Mouse (Mus musculus) hindbrain, embryonic 10.5 days (tissue): ENCODE results near the gene Pim2. TPM values are rescaled to one million over a fixed set of nuclear protein-coding genes. Genes with fewer than 3 reads are reported as not detected.
"Not testable (repeated sequence)": the region's sequence is repeated elsewhere in the genome, so short reads cannot be mapped to it uniquely, and the experiment has no call there.

ENCODE experiments used
- DNase-seq: peaks from one replicate; pipeline ENCODE4 v3.0.0-alpha.2; 2017; ENCODE audit warnings: low spot score
- H3K27ac ChIP-seq: fragments of 300-500 bp; sonication (generic); 2 replicates; pipeline ENCODE4 v1.5.1; 2016; ENCODE audit warnings: mild to moderate bottlenecking, moderate library complexity
- H3K27me3 ChIP-seq: fragments of 300-500 bp; sonication (generic); 2 replicates; pipeline ENCODE4 v1.6.1; 2016; ENCODE audit warnings: mild to moderate bottlenecking; ENCODE audit not compliant: poor library complexity, insufficient read depth, severe bottlenecking
- H3K36me3 ChIP-seq: fragments of 300-500 bp; sonication (generic); 2 replicates; pipeline ENCODE4 v1.6.1; 2016; ENCODE audit warnings: mild to moderate bottlenecking, moderate library complexity
- H3K4me1 ChIP-seq: fragments of 300-500 bp; sonication (generic); replicated peaks from 2 replicates; pipeline ENCODE4 v1.6.1; 2016; ENCODE audit warnings: mild to moderate bottlenecking
- H3K4me3 ChIP-seq: fragments of 300-500 bp; sonication (generic); 2 replicates; pipeline ENCODE4 v1.5.1; 2016; ENCODE audit warnings: mild to moderate bottlenecking, moderate library complexity
- H3K9me3 ChIP-seq: fragments of 300-500 bp; sonication (generic); 2 replicates; pipeline ENCODE4 v1.6.1; 2016; ENCODE audit warnings: mild to moderate bottlenecking, moderate library complexity
- WGBS: fragments of 180-500 bp; shearing (Covaris S2); methylation state at CpG from one replicate; pipeline ENCODE4 v1.1.7; 2016; 5-methylcytosine and 5-hydroxymethylcytosine counted together
- polyA plus RNA-seq: library from polyadenylated mRNA; unstranded; fragments of >200 nt; fragmentation: Nextera tagmentation; extraction: Ambion mirVana; gene quantifications from 2 replicates; pipeline ENCODE4 v1.2.1, GENCODE M21; 2016

The Pim2 gene
- polyA plus RNA-seq, 1 experiment from 2014 or later: 8.8 TPM

- peaks cover 27% of the 10 kb centered on the region for H3K4me1 ChIP-seq
- not testable (repeated sequence) for H3K36me3 ChIP-seq, H3K4me3 ChIP-seq, DNase-seq, H3K27ac ChIP-seq, H3K9me3 ChIP-seq
- peaks cover 36% of the 10 kb centered on the region for H3K27me3 ChIP-seq
- WGBS: 74% methylated on average over 6 of the region's 6 CpGs
Observed at GRCm38 (mm10) chrX:7917960-7918359, 39.9 kb downstream of the Pim2 start.

GRCm38 (mm10) chrX:7919601-7920383 lies 41.7 kb downstream of the Pim2 start, which contains the start of gene Pcsk1n:
Pcsk1n (plus strand) TSS chrX:7919822.
- peak within 1 kb of the TSS; percentile 59 for H3K27ac ChIP-seq
- peak within 1 kb of the TSS; percentile 48 for H3K4me3 ChIP-seq
- peaks cover 55% of the 10 kb centered on the region for H3K27me3 ChIP-seq
- H3K4me1 ChIP-seq: peaks cover 27% of the 10 kb centered on the region
- WGBS: 19% methylated on average over 38 of the region's 40 CpGs
- no peaks in the 10 kb centered on the region for H3K36me3 ChIP-seq
- peak; percentile 77 for DNase-seq
- H3K9me3 ChIP-seq: peaks cover 10% of the 10 kb centered on the region; the same call in 1 of the 2 replicates

- Histone ChIP-seq H3K4me1 (peaks cover 27% of the 10 kb centered on the region), H3K9me3 (peaks cover 10% of the 10 kb centered on the region; the same call in 1 of the 2 replicates), H3K4me3 (peak overlapping the region; percentile 47), H3K27me3 (peaks cover 76% of the 10 kb centered on the region), H3K36me3 (no peaks in the 10 kb centered on the region), H3K27ac (peak overlapping the region; percentile 29; the same call in 1 of the 2 replicates)
- 17% methylated on average over 48 of the region's 48 CpGs for WGBS
- DNase-seq: peak; percentile 44
Observed at GRCm38 (mm10) chrX:7922032-7922431, 44.0 kb downstream of the Pim2 start.

DNA sequence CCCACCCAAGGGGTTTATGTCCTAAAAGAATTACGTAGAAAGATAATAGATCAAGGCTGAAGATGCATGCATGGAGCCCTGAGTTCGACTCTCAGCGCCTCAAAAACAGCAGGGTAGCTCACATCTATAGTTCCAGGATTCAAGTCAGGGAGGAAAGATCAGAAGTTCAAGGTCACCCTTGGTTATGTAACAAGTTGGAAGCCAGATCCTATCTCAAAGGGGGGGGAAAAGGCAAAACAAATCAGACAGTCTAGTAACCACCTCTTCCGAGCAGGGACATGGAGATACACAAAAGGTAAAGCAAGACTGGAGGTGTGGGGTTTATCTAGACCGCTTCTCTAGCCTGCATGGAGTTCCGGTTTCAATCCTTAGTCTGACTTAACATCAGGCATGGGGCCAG lies 48.2 kb downstream of the Pim2 start:
- Histone ChIP-seq H3K9me3 (peaks cover 14% of the 10 kb centered on the region; the same call in 1 of the 2 replicates), H3K27ac (no peak overlapping the region), H3K27me3 (peaks cover 84% of the 10 kb centered on the region), H3K4me1 (peaks cover 20% of the 10 kb centered on the region; the same call in 1 of the 2 replicates), H3K36me3 (peaks cover 22% of the 10 kb centered on the region), H3K4me3 (no peak overlapping the region)
- DNase-seq: no peak
- 73% methylated on average over 6 of the region's 6 CpGs for WGBS

GRCm38 (mm10) chrX:7927116-7927515 lies 49.1 kb downstream of the Pim2 start:
- H3K36me3 ChIP-seq: peaks cover 31% of the 10 kb centered on the region
- WGBS: 23% methylated on average over 10 of the region's 10 CpGs
- peaks cover 16% of the 10 kb centered on the region; the same call in 1 of the 2 replicates for H3K4me1 ChIP-seq
- no peak overlapping the region for H3K27ac ChIP-seq
- H3K4me3 ChIP-seq: no peak overlapping the region
- no peak for DNase-seq
- H3K9me3 ChIP-seq: peaks cover 14% of the 10 kb centered on the region; the same call in 1 of the 2 replicates
- H3K27me3 ChIP-seq: peaks cover 76% of the 10 kb centered on the region

GRCm38 (mm10) chrX:7928270-7928790 lies 50.3 kb downstream of the Pim2 start, which contains the start of gene Eras:
Eras (minus strand) TSS chrX:7928607.
- Histone ChIP-seq H3K4me3 (peak within 1 kb of the TSS; percentile 11; the same call in 1 of the 2 replicates), H3K36me3 (peaks cover 43% of the 10 kb centered on the region), H3K9me3 (peaks cover 8% of the 10 kb centered on the region; the same call in 1 of the 2 replicates), H3K4me1 (0 out of 2 replicates have a peak, but pooled peaks cover 7% of the 10 kb centered on the region), H3K27ac (no peak within 1 kb of the TSS), H3K27me3 (peaks cover 63% of the 10 kb centered on the region)
- WGBS: 17% methylated on average over 19 of the region's 19 CpGs
- no peak for DNase-seq

Other genes starting within 250 kb of the Pim2 start
- gene Syp, start 239.8 kb upstream of the Pim2 start, polyA plus RNA-seq: 18.5 and 26.5 TPM in 2 replicates
- 4.4 and 4.5 TPM in 2 replicates for gene Prickle3, start 221.0 kb upstream of the Pim2 start, polyA plus RNA-seq
- 40.9 and 52.0 TPM in 2 replicates for gene Plp2, start 206.9 kb upstream of the Pim2 start, polyA plus RNA-seq
- gene Magix, start 197.0 kb upstream of the Pim2 start, polyA plus RNA-seq: not detected in 2 replicates
- gene Gpkow, start 181.1 kb upstream of the Pim2 start, polyA plus RNA-seq: 36.0 and 42.8 TPM in 2 replicates
- 19.5 and 23.7 TPM in 2 replicates for gene Wdr45, start 163.9 kb upstream of the Pim2 start, polyA plus RNA-seq
- gene Gm45208, start 156.0 kb upstream of the Pim2 start, polyA plus RNA-seq: not detected in 2 replicates
- gene Praf2, start 149.8 kb upstream of the Pim2 start, polyA plus RNA-seq: 78.2 and 101 TPM in 2 replicates
- 18.7 and 22.9 TPM in 2 replicates for gene Ccdc120, start 127.4 kb upstream of the Pim2 start, polyA plus RNA-seq
- 31.7 and 36.5 TPM in 2 replicates for gene Tfe3, start 115.7 kb upstream of the Pim2 start, polyA plus RNA-seq
- gene Gripap1, start 88.5 kb upstream of the Pim2 start, polyA plus RNA-seq: 45.3 and 47.8 TPM in 2 replicates
- 1.4 and 2.2 TPM in 2 replicates for gene Kcnd1, start 56.0 kb upstream of the Pim2 start, polyA plus RNA-seq
- 43.8 and 55.9 TPM in 2 replicates for gene Otud5, start 36.9 kb upstream of the Pim2 start, polyA plus RNA-seq
- 26.6 and 32.5 TPM in 2 replicates for gene Slc35a2, start 5.8 kb downstream of the Pim2 start, polyA plus RNA-seq
- gene Pqbp1, start 21.0 kb downstream of the Pim2 start, polyA plus RNA-seq: 131 and 160 TPM in 2 replicates
- 206 and 214 TPM in 2 replicates for gene Timm17b, start 21.1 kb downstream of the Pim2 start, polyA plus RNA-seq
- gene Gm10491, start 29.6 kb downstream of the Pim2 start, polyA plus RNA-seq: not detected in 2 replicates
- gene Gm10490, start 31.3 kb downstream of the Pim2 start, polyA plus RNA-seq: not detected in 2 replicates
- gene Pcsk1n, start 41.6 kb downstream of the Pim2 start, polyA plus RNA-seq: 7.8 and 39.8 TPM in 2 replicates
- not detected in 2 replicates for gene Eras, start 50.3 kb downstream of the Pim2 start, polyA plus RNA-seq
- gene Hdac6, start 69.6 kb downstream of the Pim2 start, polyA plus RNA-seq: 58.5 and 61.5 TPM in 2 replicates
- gene Gata1, start 99.8 kb downstream of the Pim2 start, polyA plus RNA-seq: 5.3 and 7.4 TPM in 2 replicates
- not detected in 2 replicates for gene Glod5, start 140.2 kb downstream of the Pim2 start, polyA plus RNA-seq
- 74.9 and 90.9 TPM in 2 replicates for gene Suv39h1, start 196.5 kb downstream of the Pim2 start, polyA plus RNA-seq
- 0.15 and 0.24 TPM in 2 replicates for gene Was, start 212.2 kb downstream of the Pim2 start, polyA plus RNA-seq